Mouse (Mus musculus) embryonic facial prominence, embryonic 10.5 days (tissue): ENCODE results near the gene Scel. TPM values are rescaled to one million over a fixed set of nuclear protein-coding genes. Genes with fewer than 3 reads are reported as not detected.

Experiments
- DNase-seq: peaks from one replicate; pipeline ENCODE4 v3.0.0-alpha.2; 2017; ENCODE audit warnings: low spot score
- H3K27ac ChIP-seq: fragments of 300-500 bp; sonication (generic); replicated peaks from 2 replicates; pipeline ENCODE4 v1.5.1; 2016; ENCODE audit warnings: mild to moderate bottlenecking
- H3K27me3 ChIP-seq: fragments of 300-500 bp; sonication (generic); replicated peaks from 2 replicates; pipeline ENCODE4 v1.6.1; 2016; ENCODE audit warnings: low read depth, mild to moderate bottlenecking; ENCODE audit not compliant: poor library complexity, severe bottlenecking
- H3K36me3 ChIP-seq: fragments of 300-500 bp; sonication (generic); replicated peaks from 2 replicates; pipeline ENCODE4 v1.6.1; 2016; ENCODE audit warnings: mild to moderate bottlenecking, moderate library complexity
- H3K4me1 ChIP-seq: fragments of 300-500 bp; sonication (generic); 2 replicates; pipeline ENCODE4 v1.6.1; 2016
- H3K4me3 ChIP-seq: fragments of 300-500 bp; sonication (generic); 2 replicates; pipeline ENCODE4 v1.5.1; 2016; ENCODE audit warnings: mild to moderate bottlenecking, moderate library complexity
- H3K9me3 ChIP-seq: fragments of 300-500 bp; sonication (generic); 2 replicates; pipeline ENCODE4 v1.6.1; 2016; ENCODE audit warnings: mild to moderate bottlenecking
- WGBS: fragments of 180-500 bp; shearing (Covaris S2); methylation state at CpG from one replicate; pipeline ENCODE4 v1.1.7; 2016; 5-methylcytosine and 5-hydroxymethylcytosine counted together
- polyA plus RNA-seq: library from polyadenylated mRNA; unstranded; fragments of >200 nt; fragmentation: Nextera tagmentation; extraction: Ambion mirVana; gene quantifications from 2 replicates; pipeline ENCODE4 v1.2.1, GENCODE M21; 2016

Scel gene
- polyA plus RNA-seq, 1 experiment from 2014 or later: 0.14 TPM

DNA sequence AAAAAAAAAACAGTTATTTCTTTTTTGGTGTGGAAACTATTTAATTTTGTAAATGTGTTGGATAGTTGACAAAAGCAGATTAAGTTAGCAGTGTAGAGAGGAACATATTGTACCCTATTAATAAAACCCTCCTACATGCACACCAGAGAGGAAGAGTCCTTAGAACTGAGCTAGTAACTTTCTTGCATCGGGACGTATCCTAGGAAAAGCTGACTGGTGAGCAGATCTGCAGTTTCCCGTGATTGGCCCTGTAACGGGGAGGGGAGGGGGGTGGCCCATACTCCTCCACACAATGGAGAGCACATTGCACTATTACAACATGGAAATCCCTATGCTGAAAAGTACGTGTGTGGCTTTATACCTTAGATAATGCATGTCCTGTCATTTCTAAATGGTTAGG, 82.7 kb downstream of the Scel start:
- WGBS: 72% methylated on average over 5 of the region's 5 CpGs

DNA sequence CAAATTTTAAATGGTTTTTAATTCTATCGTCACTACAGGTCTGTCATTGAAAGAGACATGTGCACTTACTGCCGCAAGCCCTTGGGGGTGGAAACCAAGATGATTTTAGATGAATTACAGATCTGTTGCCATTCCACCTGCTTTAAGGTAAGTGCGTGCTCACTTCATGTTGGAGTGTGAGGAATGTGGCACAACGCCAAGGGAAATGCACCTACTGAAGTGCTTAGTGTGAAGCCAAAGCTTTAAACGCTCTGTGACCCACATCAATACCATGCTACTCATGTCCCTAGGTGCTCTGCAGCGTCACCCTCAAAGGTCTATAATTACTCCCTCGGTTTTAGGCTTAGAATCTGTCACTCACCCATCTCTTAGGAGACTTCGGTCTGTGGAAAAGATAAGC, 94.9 kb downstream of the Scel start:
- Histone ChIP-seq H3K4me1 (no peaks in the 10 kb centered on the region), H3K36me3 (no peaks in the 10 kb centered on the region), H3K9me3 (no peaks in the 10 kb centered on the region), H3K27ac (no peak overlapping the region), H3K27me3 (no peaks in the 10 kb centered on the region), H3K4me3 (no peak overlapping the region)
- WGBS: 86% methylated on average over 8 of the region's 8 CpGs
- no peak for DNase-seq

More for the DNA sequence above, 82.7 kb downstream of the Scel start:
- Histone ChIP-seq H3K4me1 (no peaks in the 10 kb centered on the region), H3K27ac (no peak overlapping the region), H3K36me3 (no peaks in the 10 kb centered on the region), H3K9me3 (no peaks in the 10 kb centered on the region), H3K27me3 (no peaks in the 10 kb centered on the region), H3K4me3 (no peak overlapping the region)
- DNase-seq: no peak

GRCm38 (mm10) chr14:103613573-103614271, 100.6 kb downstream of the Scel start:
- Histone ChIP-seq H3K9me3 (no peaks in the 10 kb centered on the region), H3K27ac (no peak overlapping the region), H3K4me3 (no peak overlapping the region), H3K36me3 (no peaks in the 10 kb centered on the region), H3K4me1 (no peaks in the 10 kb centered on the region), H3K27me3 (no peaks in the 10 kb centered on the region)
- DNase-seq: no peak
- WGBS: 91% methylated on average over 6 of the region's 6 CpGs

DNA sequence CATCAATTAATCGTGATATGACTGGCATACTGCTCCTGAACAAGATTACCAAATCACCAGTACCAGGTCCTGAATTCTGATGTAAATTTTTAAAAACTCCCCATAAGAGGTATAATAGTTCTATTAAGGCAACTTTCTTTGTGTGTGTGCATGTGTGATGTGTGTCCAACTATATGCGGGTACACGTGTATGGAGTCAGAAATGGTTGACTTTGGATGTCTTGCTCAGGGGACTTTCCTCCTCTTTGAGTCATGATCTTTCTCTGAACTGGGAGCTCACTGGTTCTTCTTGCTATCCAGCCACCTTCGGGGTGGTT, 101.1 kb downstream of the Scel start:
- DNase-seq: no peak
- H3K4me3 ChIP-seq: no peak overlapping the region
- H3K27me3 ChIP-seq: no peaks in the 10 kb centered on the region
- H3K36me3 ChIP-seq: no peaks in the 10 kb centered on the region
- H3K4me1 ChIP-seq: no peaks in the 10 kb centered on the region
- WGBS: 92% methylated on average over 4 of the region's 4 CpGs
- H3K9me3 ChIP-seq: no peaks in the 10 kb centered on the region
- no peak overlapping the region for H3K27ac ChIP-seq

- no peaks in the 10 kb centered on the region for H3K4me1 ChIP-seq
- 89% methylated on average over 4 of the region's 4 CpGs for WGBS
- H3K27me3 ChIP-seq: no peaks in the 10 kb centered on the region
- no peak overlapping the region for H3K27ac ChIP-seq
- no peak overlapping the region for H3K4me3 ChIP-seq
- DNase-seq: no peak
- no peaks in the 10 kb centered on the region for H3K36me3 ChIP-seq
- no peaks in the 10 kb centered on the region for H3K9me3 ChIP-seq
These were observed 106.6 kb downstream of the Scel start for GRCm38 (mm10) chr14:103619756-103620155.

GRCm38 (mm10) chr14:103621207-103621606, 108.1 kb downstream of the Scel start:
- Histone ChIP-seq H3K9me3 (no peaks in the 10 kb centered on the region), H3K27me3 (no peaks in the 10 kb centered on the region), H3K4me3 (no peak overlapping the region), H3K27ac (no peak overlapping the region), H3K36me3 (no peaks in the 10 kb centered on the region), H3K4me1 (no peaks in the 10 kb centered on the region)
- DNase-seq: no peak
- 94% methylated on average over 2 of the region's 2 CpGs for WGBS

- 90% methylated on average over 6 of the region's 6 CpGs for WGBS
- no peak for DNase-seq
- no peak overlapping the region for H3K27ac ChIP-seq
- H3K4me3 ChIP-seq: no peak overlapping the region
- H3K4me1 ChIP-seq: no peaks in the 10 kb centered on the region
- H3K36me3 ChIP-seq: no peaks in the 10 kb centered on the region
- no peaks in the 10 kb centered on the region for H3K27me3 ChIP-seq
- H3K9me3 ChIP-seq: no peaks in the 10 kb centered on the region
These were observed 113.0 kb downstream of the Scel start for GRCm38 (mm10) chr14:103626100-103626499.

- H3K4me3 ChIP-seq: no peak overlapping the region
- H3K27ac ChIP-seq: no peak overlapping the region
- 92% methylated on average over 7 of the region's 7 CpGs for WGBS
- peaks cover under 1% of the 10 kb centered on the region; the same call in 1 of the 2 replicates for H3K9me3 ChIP-seq
- H3K27me3 ChIP-seq: no peaks in the 10 kb centered on the region
- no peaks in the 10 kb centered on the region for H3K4me1 ChIP-seq
- no peaks in the 10 kb centered on the region for H3K36me3 ChIP-seq
- no peak for DNase-seq
These were observed 116.7 kb downstream of the Scel start for GRCm38 (mm10) chr14:103629639-103630364.

DNA sequence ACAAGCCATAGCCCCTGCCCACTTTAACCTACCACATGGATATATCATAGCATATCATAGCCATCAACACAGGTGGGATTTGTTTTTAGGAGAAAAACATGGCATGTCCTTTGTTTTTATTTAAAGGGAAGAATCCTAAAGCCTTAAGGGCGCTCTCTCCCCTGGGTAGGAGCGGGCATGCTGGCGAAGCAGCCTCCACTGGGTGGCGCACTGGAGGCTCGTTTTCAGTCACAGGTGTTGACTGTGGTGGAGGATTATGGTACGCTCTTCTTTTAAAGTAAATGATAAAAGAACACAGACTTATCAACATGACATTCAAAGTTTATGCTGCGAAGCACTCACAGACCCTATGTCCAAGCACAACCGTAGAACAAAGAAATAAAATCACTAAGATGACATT, 117.4 kb downstream of the Scel start:
- no peaks in the 10 kb centered on the region for H3K4me1 ChIP-seq
- H3K9me3 ChIP-seq: peaks cover 4% of the 10 kb centered on the region; the same call in 1 of the 2 replicates
- no peaks in the 10 kb centered on the region for H3K27me3 ChIP-seq
- no peak for DNase-seq
- no peak overlapping the region for H3K4me3 ChIP-seq
- no peaks in the 10 kb centered on the region for H3K36me3 ChIP-seq
- WGBS: 77% methylated on average over 8 of the region's 8 CpGs
- H3K27ac ChIP-seq: no peak overlapping the region

GRCm38 (mm10) chr14:103643933-103644332, 130.8 kb downstream of the Scel start:
- Histone ChIP-seq H3K4me1 (0 out of 2 replicates have a peak, but pooled peaks cover 5% of the 10 kb centered on the region), H3K27ac (no peak overlapping the region), H3K36me3 (no peaks in the 10 kb centered on the region), H3K27me3 (peaks cover 3% of the 10 kb centered on the region; the same call in 1 of the 2 replicates), H3K9me3 (no peaks in the 10 kb centered on the region), H3K4me3 (no peak overlapping the region)
- 86% methylated on average over 3 of the region's 3 CpGs for WGBS
- no peak for DNase-seq

DNA sequence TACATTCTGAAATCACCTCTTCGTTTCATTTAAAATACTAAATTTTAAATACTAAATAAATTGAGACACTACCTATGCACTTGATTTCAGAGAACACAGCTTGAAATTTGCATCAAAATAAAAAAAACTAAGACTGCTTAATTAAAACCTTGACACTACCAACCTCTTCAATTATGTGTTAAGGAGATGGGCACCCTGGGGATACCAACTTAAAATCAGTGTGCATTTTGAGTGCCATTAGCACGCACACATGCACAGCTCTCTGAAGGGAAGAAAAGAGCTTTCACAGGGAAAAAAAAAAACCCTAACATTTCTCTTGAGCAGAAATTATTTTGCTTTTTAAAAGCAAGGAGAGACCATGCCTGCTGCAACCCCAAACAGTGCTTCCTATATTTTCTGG, 134.8 kb downstream of the Scel start:
- Histone ChIP-seq H3K4me3 (no peak overlapping the region), H3K4me1 (peaks cover 26% of the 10 kb centered on the region), H3K27ac (0 out of 2 replicates have a peak overlapping the region, but pooled peaks have one; percentile 14), H3K27me3 (peaks cover 41% of the 10 kb centered on the region), H3K36me3 (no peaks in the 10 kb centered on the region), H3K9me3 (no peaks in the 10 kb centered on the region)
- no peak for DNase-seq
- 70% methylated on average over 2 of the region's 2 CpGs for WGBS

GRCm38 (mm10) chr14:103648623-103649255, 135.6 kb downstream of the Scel start:
- peak overlapping the region; percentile 14; the same call in 1 of the 2 replicates for H3K27ac ChIP-seq
- 37% methylated on average over 12 of the region's 12 CpGs for WGBS
- no peaks in the 10 kb centered on the region for H3K36me3 ChIP-seq
- H3K27me3 ChIP-seq: peaks cover 41% of the 10 kb centered on the region
- H3K4me3 ChIP-seq: peak overlapping the region; percentile 25; the same call in 1 of the 2 replicates
- H3K4me1 ChIP-seq: peaks cover 26% of the 10 kb centered on the region
- DNase-seq: peak; percentile 26
- no peaks in the 10 kb centered on the region for H3K9me3 ChIP-seq
